Mouse (Mus musculus): ENCODE data around the gene Med25.
A peak's percentile ranks its signal among the peaks of the same experiment; 100 is the strongest.
"Not testable (repeated sequence)": the region's sequence is repeated elsewhere in the genome, so short reads cannot be mapped to it uniquely, and the experiment has no call there.

Med25 gene

GRCm38 (mm10) chr7:44893197-44893596 is 685 bp upstream of the Med25 start:
- DNase-seq (ENCODE audit: low spot score in 2 of 2), result no peak

GRCm38 (mm10) chr7:44891611-44892010 is 901 bp downstream of the Med25 start:
- DNase-seq (ENCODE audit: low spot score in 2 of 2), result no peak

- DNase-seq (ENCODE audit: low spot score in 2 of 2), result no peak
Measured at GRCm38 (mm10) chr7:44890737-44891136, 1.8 kb downstream of the Med25 start.

- no peak for DNase-seq (ENCODE audit: low spot score in 2 of 2)
Measured at GRCm38 (mm10) chr7:44890180-44890579, 2.3 kb downstream of the Med25 start.

GRCm38 (mm10) chr7:44888256-44889105 is 4.0 kb downstream of the Med25 start:
- no peak for DNase-seq (ENCODE audit: low spot score in 2 of 2)

GRCm38 (mm10) chr7:44886964-44887363 is 5.5 kb downstream of the Med25 start:
- DNase-seq (ENCODE audit: low spot score in 2 of 2), result no peak

- DNase-seq (ENCODE audit: low spot score in 2 of 2), result no peak
Measured at GRCm38 (mm10) chr7:44884637-44885036, 7.9 kb downstream of the Med25 start.

GRCm38 (mm10) chr7:44883036-44883435 is 9.5 kb downstream of the Med25 start:
- DNase-seq (ENCODE audit: low spot score in 2 of 2), result no peak

- DNase-seq (ENCODE audit: low spot score in 2 of 2), result no peak
Measured at GRCm38 (mm10) chr7:44877833-44878232, 14.7 kb downstream of the Med25 start.

- DNase-seq (ENCODE audit: low spot score in 2 of 2), result not testable (repeated sequence)
Measured at GRCm38 (mm10) chr7:44871774-44872173, 20.7 kb downstream of the Med25 start.

- DNase-seq (ENCODE audit: low spot score in 2 of 2), result no peak
Measured at GRCm38 (mm10) chr7:44871181-44871580, 21.3 kb downstream of the Med25 start.

- no peak for DNase-seq (ENCODE audit: low spot score in 2 of 2)
Measured at GRCm38 (mm10) chr7:44870614-44871013, 21.9 kb downstream of the Med25 start.

- peak; percentile 77 to 84 for DNase-seq (ENCODE audit: low spot score in 2 of 2)
Measured at GRCm38 (mm10) chr7:44869697-44870528, 22.6 kb downstream of the Med25 start, which contains the start of gene Ptov1. TSS of gene Ptov1 (minus strand) at chr7:44869788.

GRCm38 (mm10) chr7:44868919-44869696 is 23.4 kb downstream of the Med25 start:
- DNase-seq (ENCODE audit: low spot score in 2 of 2), result peak; percentile 47 to 77

GRCm38 (mm10) chr7:44868465-44868864 is 24.0 kb downstream of the Med25 start:
- no peak for DNase-seq (ENCODE audit: low spot score in 2 of 2)

GRCm38 (mm10) chr7:44867802-44868201 is 24.7 kb downstream of the Med25 start:
- DNase-seq (ENCODE audit: low spot score in 2 of 2), result no peak

GRCm38 (mm10) chr7:44867010-44867702 is 25.4 kb downstream of the Med25 start:
- no peak for DNase-seq (ENCODE audit: low spot score in 2 of 2)

- peak; percentile 64 to 77 for DNase-seq (ENCODE audit: low spot score in 2 of 2)
Measured at GRCm38 (mm10) chr7:44866276-44867009, 26.1 kb downstream of the Med25 start.

GRCm38 (mm10) chr7:44864595-44865542 is 27.6 kb downstream of the Med25 start:
- DNase-seq (ENCODE audit: low spot score in 2 of 2), result no peak

Measured in spleen, postnatal 4 days (tissue).